Mouse (Mus musculus) neural tube, embryonic 12.5 days (tissue): ENCODE measurements at regions not wholly inside any gene's neighbourhood (a gene's known extent, or its start where the extent isn't known, plus 50 kb on each side); places are given as distances from the start of the nearest gene placed in this dataset.

Experiments
- ATAC-seq: fragments of 200-750 bp; cut with Nextera tagmentation; 2 replicates; pipeline ENCODE4 v1.8.0; 2017; ENCODE audit warnings: low read depth, mild to moderate bottlenecking, moderate TSS enrichment, moderate library complexity; ENCODE audit not compliant: low FRiP score
- H3K27ac ChIP-seq: fragments of 300-500 bp; sonication (generic); 2 replicates; pipeline ENCODE4 v1.5.1; 2016
- H3K27me3 ChIP-seq: fragments of 300-500 bp; sonication (generic); replicated peaks from 2 replicates; pipeline ENCODE4 v1.6.1; 2016; ENCODE audit warnings: mild to moderate bottlenecking
- H3K36me3 ChIP-seq: fragments of 300-500 bp; sonication (generic); 2 replicates; pipeline ENCODE4 v1.6.1; 2016; ENCODE audit warnings: mild to moderate bottlenecking
- H3K4me1 ChIP-seq: fragments of 300-500 bp; sonication (generic); 2 replicates; pipeline ENCODE4 v1.6.1; 2016
- H3K4me2 ChIP-seq: fragments of 300-500 bp; sonication (generic); replicated peaks from 2 replicates; pipeline ENCODE4 v1.6.1; 2016; ENCODE audit warnings: mild to moderate bottlenecking
- H3K4me3 ChIP-seq: fragments of 300-500 bp; sonication (generic); 2 replicates; pipeline ENCODE4 v1.5.1; 2016
- H3K9ac ChIP-seq: fragments of 300-500 bp; sonication (generic); 2 replicates; pipeline ENCODE4 v1.6.1; 2016; ENCODE audit warnings: mild to moderate bottlenecking
- H3K9me3 ChIP-seq: fragments of 300-500 bp; sonication (generic); 2 replicates; pipeline ENCODE4 v1.6.1; 2016; ENCODE audit warnings: mild to moderate bottlenecking
- WGBS: fragments of 180-500 bp; shearing (Covaris S2); methylation state at CpG from one replicate; pipeline ENCODE4 v1.1.7; 2016; 5-methylcytosine and 5-hydroxymethylcytosine counted together

- no peak overlapping the region for H3K9ac ChIP-seq
- peaks cover 13% of the 10 kb centered on the region for H3K4me1 ChIP-seq
- no peak overlapping the region for H3K27ac ChIP-seq
- H3K4me3 ChIP-seq = no peak overlapping the region
- H3K27me3 ChIP-seq = no peaks in the 10 kb centered on the region; the same call in 1 of the 2 replicates
- 38% methylated on average over 10 of the region's 10 CpGs for WGBS
- ATAC-seq = no peak
- H3K9me3 ChIP-seq = no peaks in the 10 kb centered on the region
- H3K4me2 ChIP-seq = no peak overlapping the region
- no peaks in the 10 kb centered on the region for H3K36me3 ChIP-seq
Measured at GRCm38 (mm10) chr19:25923727-25924384, 251.6 kb downstream of the Dmrt2 start.

- WGBS = 35% methylated on average over 5 of the region's 5 CpGs
- H3K36me3 ChIP-seq = no peaks in the 10 kb centered on the region
- H3K27me3 ChIP-seq = no peaks in the 10 kb centered on the region; the same call in 1 of the 2 replicates
- H3K9ac ChIP-seq = no peak overlapping the region
- no peak overlapping the region for H3K27ac ChIP-seq
- peaks cover 13% of the 10 kb centered on the region for H3K4me1 ChIP-seq
- no peak overlapping the region for H3K4me2 ChIP-seq
- ATAC-seq = no peak
- H3K9me3 ChIP-seq = no peaks in the 10 kb centered on the region
- no peak overlapping the region for H3K4me3 ChIP-seq
Measured at GRCm38 (mm10) chr19:25924385-25924769, 252.2 kb downstream of the Dmrt2 start.

- 68% methylated on average over 9 of the region's 9 CpGs for WGBS
- Histone ChIP-seq H3K27me3 (no peaks in the 10 kb centered on the region; the same call in 1 of the 2 replicates), H3K9me3 (no peaks in the 10 kb centered on the region), H3K4me2 (no peak overlapping the region), H3K27ac (no peak overlapping the region), H3K9ac (no peak overlapping the region), H3K4me3 (no peak overlapping the region), H3K4me1 (peaks cover 13% of the 10 kb centered on the region), H3K36me3 (no peaks in the 10 kb centered on the region)
- ATAC-seq = no peak
Measured at GRCm38 (mm10) chr19:25927220-25927619, 255.0 kb downstream of the Dmrt2 start.

GRCm38 (mm10) chr19:25937343-25937742 lies 265.1 kb downstream of the Dmrt2 start:
- H3K9ac ChIP-seq = no peak overlapping the region
- no peak for ATAC-seq

GRCm38 (mm10) chr19:25971210-25971609 lies 299.0 kb downstream of the Dmrt2 start:
- Histone ChIP-seq H3K9ac (no peak overlapping the region), H3K36me3 (no peaks in the 10 kb centered on the region), H3K27me3 (no peaks in the 10 kb centered on the region), H3K27ac (no peak overlapping the region), H3K4me2 (no peak overlapping the region), H3K4me3 (no peak overlapping the region), H3K9me3 (no peaks in the 10 kb centered on the region), H3K4me1 (no peaks in the 10 kb centered on the region)
- no peak for ATAC-seq
- 80% methylated on average over 5 of the region's 5 CpGs for WGBS

More at GRCm38 (mm10) chr19:25937343-25937742, 265.1 kb downstream of the Dmrt2 start:
- no peak overlapping the region for H3K4me3 ChIP-seq
- no peak overlapping the region for H3K4me2 ChIP-seq
- H3K36me3 ChIP-seq = no peaks in the 10 kb centered on the region
- no peak overlapping the region for H3K27ac ChIP-seq
- no peaks in the 10 kb centered on the region for H3K9me3 ChIP-seq
- WGBS = 54% methylated on average over 9 of the region's 9 CpGs
- H3K4me1 ChIP-seq = no peaks in the 10 kb centered on the region
- H3K27me3 ChIP-seq = no peaks in the 10 kb centered on the region

- Histone ChIP-seq H3K9me3 (no peaks in the 10 kb centered on the region), H3K27ac (no peak overlapping the region), H3K36me3 (no peaks in the 10 kb centered on the region), H3K4me3 (no peak overlapping the region), H3K27me3 (no peaks in the 10 kb centered on the region), H3K9ac (no peak overlapping the region), H3K4me1 (no peaks in the 10 kb centered on the region), H3K4me2 (no peak overlapping the region)
- ATAC-seq = no peak
Measured at GRCm38 (mm10) chr19:25975202-25975601, 303.0 kb downstream of the Dmrt2 start.

GRCm38 (mm10) chr19:25980308-25980707 lies 308.1 kb downstream of the Dmrt2 start:
- H3K27ac ChIP-seq = no peak overlapping the region
- ATAC-seq = no peak
- no peaks in the 10 kb centered on the region for H3K27me3 ChIP-seq
- no peaks in the 10 kb centered on the region for H3K9me3 ChIP-seq
- no peaks in the 10 kb centered on the region for H3K36me3 ChIP-seq
- no peak overlapping the region for H3K9ac ChIP-seq
- no peaks in the 10 kb centered on the region for H3K4me1 ChIP-seq
- no peak overlapping the region for H3K4me3 ChIP-seq
- 90% methylated on average over 4 of the region's 4 CpGs for WGBS
- H3K4me2 ChIP-seq = no peak overlapping the region

GRCm38 (mm10) chr19:26014620-26015180 lies 342.5 kb downstream of the Dmrt2 start:
- no peak overlapping the region for H3K4me2 ChIP-seq
- 50% methylated on average over 8 of the region's 8 CpGs for WGBS
- no peaks in the 10 kb centered on the region for H3K36me3 ChIP-seq
- H3K4me1 ChIP-seq = no peaks in the 10 kb centered on the region
- no peak overlapping the region for H3K9ac ChIP-seq
- H3K9me3 ChIP-seq = no peaks in the 10 kb centered on the region
- no peaks in the 10 kb centered on the region for H3K27me3 ChIP-seq
- no peak for ATAC-seq
- H3K4me3 ChIP-seq = no peak overlapping the region
- H3K27ac ChIP-seq = no peak overlapping the region

- Histone ChIP-seq H3K36me3 (no peaks in the 10 kb centered on the region), H3K9me3 (no peaks in the 10 kb centered on the region), H3K4me2 (no peak overlapping the region), H3K9ac (no peak overlapping the region), H3K4me1 (no peaks in the 10 kb centered on the region), H3K4me3 (no peak overlapping the region), H3K27me3 (no peaks in the 10 kb centered on the region), H3K27ac (no peak overlapping the region)
- no peak for ATAC-seq
- 64% methylated on average over 7 of the region's 7 CpGs for WGBS
Measured at GRCm38 (mm10) chr19:26021141-26021540, 348.9 kb downstream of the Dmrt2 start.

GRCm38 (mm10) chr19:26026103-26026502 lies 353.9 kb downstream of the Dmrt2 start:
- Histone ChIP-seq H3K36me3 (no peaks in the 10 kb centered on the region), H3K9ac (no peak overlapping the region), H3K9me3 (no peaks in the 10 kb centered on the region), H3K4me2 (no peak overlapping the region), H3K27ac (no peak overlapping the region), H3K27me3 (no peaks in the 10 kb centered on the region), H3K4me3 (no peak overlapping the region), H3K4me1 (no peaks in the 10 kb centered on the region)
- WGBS = 82% methylated on average over 3 of the region's 3 CpGs
- ATAC-seq = no peak

- WGBS = 9% methylated on average over 7 of the region's 7 CpGs
- H3K9ac ChIP-seq = no peak overlapping the region
- H3K4me1 ChIP-seq = no peaks in the 10 kb centered on the region
- H3K36me3 ChIP-seq = no peaks in the 10 kb centered on the region
- ATAC-seq = peak; percentile 56; the same call in 1 of the 2 replicates
- H3K9me3 ChIP-seq = no peaks in the 10 kb centered on the region
- H3K4me3 ChIP-seq = no peak overlapping the region
- no peak overlapping the region for H3K27ac ChIP-seq
- no peak overlapping the region for H3K4me2 ChIP-seq
- no peaks in the 10 kb centered on the region for H3K27me3 ChIP-seq
Measured at GRCm38 (mm10) chr19:26037270-26037669, 365.1 kb downstream of the Dmrt2 start.

- H3K9me3 ChIP-seq = no peaks in the 10 kb centered on the region
- 66% methylated on average over 9 of the region's 9 CpGs for WGBS
- no peaks in the 10 kb centered on the region for H3K4me1 ChIP-seq
Measured at GRCm38 (mm10) chr19:26051478-26052215, 379.4 kb downstream of the Dmrt2 start.

More at GRCm38 (mm10) chr19:26051478-26052215, 379.4 kb downstream of the Dmrt2 start:
- ATAC-seq = no peak
- Histone ChIP-seq H3K9ac (no peak overlapping the region), H3K4me2 (no peak overlapping the region), H3K36me3 (no peaks in the 10 kb centered on the region), H3K27ac (no peak overlapping the region), H3K27me3 (no peaks in the 10 kb centered on the region), H3K4me3 (no peak overlapping the region)
